10 mouse cellular contexts compared by ENCODE assay signal in genomic region chr2:126635939-126636823, GRCm38 (mm10). TPM values are rescaled to one million over a fixed set of nuclear protein-coding genes. Genes with fewer than 3 reads are reported as not detected.
DNase-seq lines count a peak whose midpoint lies in the region; ATAC-seq lines count a peak whose summit lies in the region.
"Had no signal": no experiment of that assay in that cellular context is flagged by ENCODE, and none has a peak within 500 bp of the region (broad histone marks: within the 10 kb centered on the region; RNA-seq: fewer than 3 reads in every experiment).

No protein-coding gene starts in this region.

- H3K4me2 ChIP-seq in intestine, embryonic 16.5 days (ENCODE audit: low read depth, low read length): no peak overlapping the region
- H3K4me2 ChIP-seq: embryonic facial prominence, embryonic 15.5 days had no signal

- WGBS in intestine, embryonic 16.5 days: 79% methylated on average over 12 of the region's 12 CpGs

- H3K27ac ChIP-seq in intestine, embryonic 16.5 days (ENCODE audit: low read length): no peak overlapping the region
- H3K27ac ChIP-seq: embryonic facial prominence, embryonic 15.5 days had no signal

- no peak overlapping the region for H3K4me3 ChIP-seq in intestine, embryonic 16.5 days (ENCODE audit: low read length)
- H3K4me3 ChIP-seq: embryonic facial prominence, embryonic 15.5 days had no signal

- peak; percentile 91 for ATAC-seq in inflammation-experienced regulatory T-cells, adult 6 months
- no peak for ATAC-seq in intestine, embryonic 16.5 days

- no peak overlapping the region for H3K9ac ChIP-seq in intestine, embryonic 16.5 days (ENCODE audit: low read depth, low read length)
- H3K9ac ChIP-seq: embryonic facial prominence, embryonic 15.5 days had no signal

- no peaks in the 10 kb centered on the region for H3K27me3 ChIP-seq in intestine, embryonic 16.5 days (replicated peaks; ENCODE audit: control insufficient read depth, insufficient read depth, low read length)
- H3K27me3 ChIP-seq: embryonic facial prominence, embryonic 15.5 days had no signal

- H3K4me1 ChIP-seq in intestine, embryonic 16.5 days (ENCODE audit: control insufficient read depth, insufficient read depth, low read length): no peaks in the 10 kb centered on the region
- H3K4me1 ChIP-seq: embryonic facial prominence, embryonic 15.5 days had no signal

- DNase-seq in adrenal gland, adult (ENCODE audit: inconsistent age in 2 of 2, low spot score in 1 of 2): peak; percentile 23 to 56
- no peak for DNase-seq in adrenal gland, postnatal 25 days
- peak; percentile 95 for DNase-seq in MEL-GATA-1-ER (ENCODE audit: extremely low read depth, low read depth)
- DNase-seq in lung, postnatal 14 days: peak; percentile 56
- no peak for DNase-seq in cerebellum, adult 8-10 months
- no peak for DNase-seq in spleen, postnatal 10 days (ENCODE audit: low spot score in 2 of 2)
- DNase-seq: retina, postnatal 1 day had no signal

- H3K36me3 ChIP-seq in intestine, embryonic 16.5 days (ENCODE audit: control insufficient read depth, insufficient read depth, low read length): peaks cover 9% of the 10 kb centered on the region

- H3K9me3 ChIP-seq in intestine, embryonic 16.5 days (ENCODE audit: control insufficient read depth, low read length): no peaks in the 10 kb centered on the region
- H3K9me3 ChIP-seq: embryonic facial prominence, embryonic 15.5 days had no signal

RNA-seq across cellular contexts. Expression of gene Hdc, which starts 17.1 kb away (rescaled TPM):
- total RNA-seq in adrenal gland, postnatal 25 days (2021): 22.6 and 29.8 TPM in 2 replicates
- polyA plus RNA-seq in inflammation-experienced regulatory T-cells, adult 6 months (2017; shearing (Covaris generic)): 1 to 10 TPM in 1 of 3 experiments, under 1 TPM in 2; 0.96 to 2.1 (median 0.97) TPM
- 2.9 and 3.5 TPM in 2 replicates for polyA plus RNA-seq in intestine, embryonic 16.5 days (2015; fragmentation: Nextera tagmentation; extraction: Ambion mirVana)

RNA-seq across cellular contexts. Expression of gene Gabpb1, which starts 40.0 kb away (rescaled TPM):
- 18.4 and 19.6 TPM in 2 replicates for total RNA-seq in adrenal gland, postnatal 25 days (2021)
- polyA plus RNA-seq in inflammation-experienced regulatory T-cells, adult 6 months (2017; shearing (Covaris generic)): 10 to 100 TPM; 53.4 to 72.2 (median 57.8) TPM
- 31.5 and 33.1 TPM in 2 replicates for polyA plus RNA-seq in intestine, embryonic 16.5 days (2015; fragmentation: Nextera tagmentation; extraction: Ambion mirVana)

Comparison
In these comparisons a context has a peak if more than half of its experiments do, and no peak if none do; other contexts are left out.
1. DNase-seq: peak in adrenal gland, adult (2 of 2), MEL-GATA-1-ER (single experiment) and lung, postnatal 14 days (single experiment); none in adrenal gland, postnatal 25 days (single experiment), cerebellum, adult 8-10 months (single experiment) and spleen, postnatal 10 days (0 of 2).